Mouse (Mus musculus): Measurements from ENCODE around the gene Acsf3. TPM values are rescaled to one million over a fixed set of nuclear protein-coding genes. Genes with fewer than 3 reads are reported as not detected.

The Acsf3 gene
- polyA plus RNA-seq, 1 experiment from 2014 or later: 17.1 TPM

GRCm38 (mm10) chr8:122859843-122860242 is 84.6 kb downstream of the Acsf3 start:
- no peak for ATAC-seq (ENCODE audit: low FRiP score, low read depth)

DNA sequence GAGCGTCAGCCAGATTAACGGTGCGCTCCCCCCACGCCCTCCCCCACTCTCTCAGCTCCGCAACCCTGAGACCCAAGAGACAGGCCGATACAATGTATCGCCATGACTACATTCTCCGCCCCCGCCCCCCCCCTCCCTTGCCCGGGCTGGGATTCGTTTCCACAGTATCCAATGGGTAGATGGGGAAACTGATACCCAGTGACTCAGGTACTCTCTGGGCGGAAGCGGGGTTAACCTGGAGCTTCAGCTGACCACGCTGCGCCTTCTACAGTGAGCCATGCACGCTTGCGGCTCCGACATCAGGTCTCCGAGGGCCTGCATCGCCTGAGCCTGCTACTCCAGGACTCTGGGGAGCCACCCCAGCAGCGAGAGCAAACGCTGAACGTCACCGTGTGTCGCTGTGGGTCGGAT is 89.4 kb downstream of the Acsf3 start:
- no peaks in the 10 kb centered on the region for H3K4me1 ChIP-seq (replicated peaks)
- no peaks in the 10 kb centered on the region for H3K27me3 ChIP-seq
- H3K9ac ChIP-seq: peak overlapping the region; percentile 13; the same call in 1 of the 2 replicates
- 64% methylated on average over 26 of the region's 26 CpGs for WGBS
- H3K27ac ChIP-seq (replicated peaks): no peak overlapping the region
- peak overlapping the region; percentile 28 for H3K4me3 ChIP-seq
- 0 out of 2 replicates have a peak, but pooled peaks cover 3% of the 10 kb centered on the region for H3K9me3 ChIP-seq
- peak; percentile 66; the same call in 1 of the 2 replicates for ATAC-seq (ENCODE audit: low FRiP score, low read depth)
- no peaks in the 10 kb centered on the region for H3K36me3 ChIP-seq
- H3K4me2 ChIP-seq: peak overlapping the region; percentile 51

More at GRCm38 (mm10) chr8:122859843-122860242, 84.6 kb downstream of the Acsf3 start:
- Histone ChIP-seq H3K27me3 (no peaks in the 10 kb centered on the region), H3K27ac (replicated peaks) (no peak overlapping the region), H3K9me3 (no peaks in the 10 kb centered on the region), H3K36me3 (no peaks in the 10 kb centered on the region), H3K4me2 (no peak overlapping the region), H3K4me3 (no peak overlapping the region), H3K4me1 (replicated peaks) (no peaks in the 10 kb centered on the region), H3K9ac (no peak overlapping the region)
- WGBS: 63% methylated on average over 13 of the region's 13 CpGs

DNA sequence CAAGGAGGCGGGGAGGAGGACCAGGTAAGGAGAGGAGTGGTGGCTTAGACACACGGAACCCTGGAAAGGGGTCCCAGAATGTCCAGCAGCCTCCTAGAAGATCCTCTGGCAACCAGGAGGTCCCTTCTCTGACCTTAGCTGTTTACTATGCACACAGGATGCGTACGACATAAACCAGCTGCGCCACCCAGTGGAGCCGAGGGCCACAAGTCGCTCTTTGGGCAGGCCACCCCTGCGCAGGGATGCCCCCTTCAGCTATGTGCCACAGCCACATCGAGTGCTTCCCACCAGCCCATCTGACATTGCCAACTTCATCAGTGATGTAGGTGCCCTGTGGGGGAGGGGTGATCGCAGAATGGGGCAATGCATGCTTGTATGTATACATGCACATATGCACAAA is 90.2 kb downstream of the Acsf3 start:
- no peak overlapping the region for H3K27ac ChIP-seq (replicated peaks)
- 0 out of 2 replicates have a peak, but pooled peaks cover 3% of the 10 kb centered on the region for H3K9me3 ChIP-seq
- peak overlapping the region; percentile 51 for H3K4me2 ChIP-seq
- no peak for ATAC-seq (ENCODE audit: low FRiP score, low read depth)
- H3K4me1 ChIP-seq (replicated peaks): no peaks in the 10 kb centered on the region
- 52% methylated on average over 10 of the region's 10 CpGs for WGBS
- H3K4me3 ChIP-seq: peak overlapping the region; percentile 28
- no peaks in the 10 kb centered on the region for H3K27me3 ChIP-seq
- H3K36me3 ChIP-seq: no peaks in the 10 kb centered on the region
- no peak overlapping the region for H3K9ac ChIP-seq

- H3K4me1 ChIP-seq (replicated peaks): no peaks in the 10 kb centered on the region
- WGBS: 87% methylated on average over 8 of the region's 8 CpGs
- no peak overlapping the region for H3K9ac ChIP-seq
- H3K4me2 ChIP-seq: no peak overlapping the region
- ATAC-seq (ENCODE audit: low FRiP score, low read depth): no peak
- no peak overlapping the region for H3K27ac ChIP-seq (replicated peaks)
- no peak overlapping the region for H3K4me3 ChIP-seq
- no peaks in the 10 kb centered on the region for H3K36me3 ChIP-seq
- 0 out of 2 replicates have a peak, but pooled peaks cover 3% of the 10 kb centered on the region for H3K9me3 ChIP-seq
- no peaks in the 10 kb centered on the region for H3K27me3 ChIP-seq
Observed at GRCm38 (mm10) chr8:122866231-122866630, 90.9 kb downstream of the Acsf3 start.

Other genes starting within 250 kb of the Acsf3 start
- 2.2 and 2.8 TPM in 2 replicates for gene Piezo1, start 224.2 kb upstream of the Acsf3 start, polyA plus RNA-seq (2015; fragmentation: Nextera tagmentation; extraction: Ambion mirVana)
- 10.6 and 11.5 TPM in 2 replicates for gene Cdt1, start 207.5 kb upstream of the Acsf3 start, polyA plus RNA-seq (2015; fragmentation: Nextera tagmentation; extraction: Ambion mirVana)
- 170 and 179 TPM in 2 replicates for gene Aprt, start 198.6 kb upstream of the Acsf3 start, polyA plus RNA-seq (2015; fragmentation: Nextera tagmentation; extraction: Ambion mirVana)
- 6.8 and 8.1 TPM in 2 replicates for gene Galns, start 164.0 kb upstream of the Acsf3 start, polyA plus RNA-seq (2015; fragmentation: Nextera tagmentation; extraction: Ambion mirVana)
- gene Trappc2l, start 163.8 kb upstream of the Acsf3 start, polyA plus RNA-seq (2015; fragmentation: Nextera tagmentation; extraction: Ambion mirVana): 109 and 112 TPM in 2 replicates
- not detected in 2 replicates for gene Pabpn1l, start 152.7 kb upstream of the Acsf3 start, polyA plus RNA-seq (2015; fragmentation: Nextera tagmentation; extraction: Ambion mirVana)
- 19.1 and 21.2 TPM in 2 replicates for gene Cbfa2t3, start 76.4 kb upstream of the Acsf3 start, polyA plus RNA-seq (2015; fragmentation: Nextera tagmentation; extraction: Ambion mirVana)
- 1.8 and 2.1 TPM in 2 replicates for gene Cdh15, start 72.5 kb downstream of the Acsf3 start, polyA plus RNA-seq (2015; fragmentation: Nextera tagmentation; extraction: Ambion mirVana)